Mouse (Mus musculus) bone marrow macrophage, adult 2 months (primary cell): ENCODE measurements around the gene Srp9.

Source experiments
- CTCF ChIP-seq: IDR thresholded peaks from 2 replicates; pipeline ENCODE4 v1.5.1; 2012; ENCODE audit warnings: low read depth, mild to moderate bottlenecking, low read length, moderate library complexity
- POLR2A ChIP-seq: IDR thresholded peaks from 2 replicates; pipeline ENCODE4 v1.6.1; 2012; ENCODE audit warnings: mild to moderate bottlenecking, low read depth, low read length, borderline replicate concordance

- TF ChIP-seq POLR2A = no peak
- no peak for TF ChIP-seq CTCF
Measured at GRCm38 (mm10) chr1:182092413-182092800, 32.1 kb upstream of the Srp9 start.
